Mouse (Mus musculus): ENCODE measurements around the gene Exoc6b.

DNA sequence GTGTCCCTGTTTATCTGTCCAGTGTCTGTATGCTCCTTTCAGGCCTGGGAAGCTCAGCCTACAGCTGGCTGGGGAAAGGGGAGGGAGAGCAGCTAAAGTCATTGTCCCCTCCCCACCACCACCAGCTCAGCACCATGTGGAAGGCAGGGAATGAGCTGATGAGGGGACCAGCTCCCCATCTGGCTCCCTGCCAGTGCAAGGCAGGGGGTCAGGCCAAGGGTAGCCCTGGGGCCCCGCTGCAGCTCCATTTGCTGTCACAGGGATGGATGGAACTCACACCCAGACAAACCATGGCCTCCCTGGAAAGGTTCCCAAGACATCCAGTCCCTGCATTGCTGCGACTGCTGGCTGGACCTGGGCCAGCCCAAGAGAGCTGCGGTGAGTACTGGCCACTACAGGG lies 499.3 kb downstream of the Exoc6b start:
- TF ChIP-seq CTCF (IDR thresholded peaks at IDR 0.05; ENCODE audit: low read depth, low read length) (no peak), POLR2A (IDR thresholded peaks at IDR 0.05; ENCODE audit: extremely low read depth, insufficient read depth, low read length) (no peak)
